Mouse (Mus musculus): ENCODE measurements around the gene Kcnt1. TPM values are rescaled to one million over a fixed set of nuclear protein-coding genes. Genes with fewer than 3 reads are reported as not detected.

The Kcnt1 gene
- polyA plus RNA-seq, 1 experiment: 0.54 TPM

DNA sequence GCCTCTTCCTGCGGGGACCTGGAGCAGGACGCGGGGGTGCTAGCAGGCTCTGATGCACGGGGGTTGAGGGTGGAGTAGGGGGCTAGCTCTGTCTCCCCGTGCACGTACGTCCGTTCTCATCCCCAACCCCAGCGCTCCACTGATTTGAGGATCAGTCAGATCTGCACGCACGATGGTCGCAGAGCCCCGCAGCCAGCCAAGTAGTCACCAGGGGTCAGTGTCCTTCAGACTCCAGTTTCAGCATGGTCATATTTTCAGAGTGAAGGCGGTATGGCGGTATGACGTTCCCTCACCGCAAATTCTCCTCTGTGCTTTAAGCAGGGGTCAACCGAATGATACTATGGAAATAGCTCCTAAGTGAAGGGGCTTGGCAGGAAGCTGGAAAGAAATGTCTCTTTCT, 696 bp downstream of the Kcnt1 start:
- peaks cover 3% of the 10 kb centered on the region for H3K4me1 ChIP-seq (ENCODE audit: control insufficient read depth, insufficient read depth, low read length)
- H3K27ac ChIP-seq (ENCODE audit: insufficient read depth, low read length): no peak overlapping the region
- H3K4me3 ChIP-seq (ENCODE audit: low read depth, low read length): peak overlapping the region; percentile 36
- no peaks in the 10 kb centered on the region for H3K36me3 ChIP-seq (ENCODE audit: control insufficient read depth, insufficient read depth, low read length, poor library complexity, severe bottlenecking)
- H3K27me3 ChIP-seq (ENCODE audit: control insufficient read depth, insufficient read depth, low read length, poor library complexity, severe bottlenecking): no peaks in the 10 kb centered on the region
- TF ChIP-seq POLR2A (IDR thresholded peaks at IDR 0.05; ENCODE audit: insufficient read depth, low read length) (no peak), CTCF (IDR thresholded peaks at IDR 0.05; ENCODE audit: low read depth, low read length) (no peak), EP300 (IDR thresholded peaks at IDR 0.05; ENCODE audit: insufficient read depth, low read depth, low read length) (no peak)
- H3K9me3 ChIP-seq (replicated peaks; ENCODE audit: control insufficient read depth, insufficient read depth, low read length, poor library complexity, severe bottlenecking): no peaks in the 10 kb centered on the region
- H3K9ac ChIP-seq (ENCODE audit: low read depth, poor library complexity, severe bottlenecking): no peak overlapping the region

DNA sequence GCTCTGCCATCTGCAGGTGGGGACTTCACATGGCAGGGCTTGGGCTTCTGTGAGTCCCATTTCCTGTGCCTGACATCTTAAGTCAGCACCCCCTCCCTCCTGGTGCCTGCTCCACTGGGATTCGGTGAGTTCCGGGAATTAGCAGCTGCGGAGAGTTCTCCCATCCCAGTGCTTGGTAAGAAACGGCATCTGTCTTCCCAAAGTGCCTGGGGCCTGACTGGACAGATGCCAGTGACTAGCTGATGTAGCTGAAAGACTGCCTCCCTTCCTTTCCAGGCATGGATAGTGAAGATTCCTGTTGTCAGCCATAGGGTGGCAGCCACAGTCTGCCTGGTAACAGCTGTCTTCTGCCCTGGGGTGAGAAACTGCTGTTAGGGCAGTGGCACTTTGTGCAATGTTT, 1.9 kb downstream of the Kcnt1 start:
- H3K27ac ChIP-seq (ENCODE audit: insufficient read depth, low read length): no peak overlapping the region
- no peaks in the 10 kb centered on the region for H3K27me3 ChIP-seq (ENCODE audit: control insufficient read depth, insufficient read depth, low read length, poor library complexity, severe bottlenecking)
- H3K4me1 ChIP-seq (ENCODE audit: control insufficient read depth, insufficient read depth, low read length): peaks cover 3% of the 10 kb centered on the region
- TF ChIP-seq CTCF (IDR thresholded peaks at IDR 0.05; ENCODE audit: low read depth, low read length) (no peak), POLR2A (IDR thresholded peaks at IDR 0.05; ENCODE audit: insufficient read depth, low read length) (no peak), EP300 (IDR thresholded peaks at IDR 0.05; ENCODE audit: insufficient read depth, low read depth, low read length) (no peak)
- no peaks in the 10 kb centered on the region for H3K36me3 ChIP-seq (ENCODE audit: control insufficient read depth, insufficient read depth, low read length, poor library complexity, severe bottlenecking)
- no peak overlapping the region for H3K4me3 ChIP-seq (ENCODE audit: low read depth, low read length)
- no peaks in the 10 kb centered on the region for H3K9me3 ChIP-seq (replicated peaks; ENCODE audit: control insufficient read depth, insufficient read depth, low read length, poor library complexity, severe bottlenecking)
- no peak overlapping the region for H3K9ac ChIP-seq (ENCODE audit: low read depth, poor library complexity, severe bottlenecking)

DNA sequence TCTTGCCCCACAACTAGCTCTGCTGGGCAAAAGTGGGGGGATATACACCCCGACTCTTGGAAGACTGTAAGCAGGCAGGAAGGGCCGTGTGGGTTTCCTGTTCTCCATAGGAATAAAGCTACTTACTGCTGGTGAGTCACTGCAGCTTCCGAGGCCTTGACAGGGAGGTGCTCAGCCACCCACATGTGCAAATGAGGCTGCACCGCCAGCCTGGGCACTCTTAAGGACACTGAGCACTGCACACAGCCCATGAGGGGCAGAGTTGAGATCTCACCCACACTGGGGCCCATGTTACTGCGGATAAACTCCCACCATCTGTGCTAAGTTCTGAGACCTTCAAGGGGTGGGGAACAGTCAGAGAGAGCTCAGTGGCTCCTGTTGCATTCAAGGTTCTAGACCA, 3.1 kb downstream of the Kcnt1 start:
- peaks cover 3% of the 10 kb centered on the region for H3K4me1 ChIP-seq (ENCODE audit: control insufficient read depth, insufficient read depth, low read length)
- no peaks in the 10 kb centered on the region for H3K36me3 ChIP-seq (ENCODE audit: control insufficient read depth, insufficient read depth, low read length, poor library complexity, severe bottlenecking)
- TF ChIP-seq POLR2A (IDR thresholded peaks at IDR 0.05; ENCODE audit: insufficient read depth, low read length) (no peak), EP300 (IDR thresholded peaks at IDR 0.05; ENCODE audit: insufficient read depth, low read depth, low read length) (no peak), CTCF (IDR thresholded peaks at IDR 0.05; ENCODE audit: low read depth, low read length) (no peak)
- H3K4me3 ChIP-seq (ENCODE audit: low read depth, low read length): no peak overlapping the region
- H3K27me3 ChIP-seq (ENCODE audit: control insufficient read depth, insufficient read depth, low read length, poor library complexity, severe bottlenecking): no peaks in the 10 kb centered on the region
- no peak overlapping the region for H3K27ac ChIP-seq (ENCODE audit: insufficient read depth, low read length)
- no peaks in the 10 kb centered on the region for H3K9me3 ChIP-seq (replicated peaks; ENCODE audit: control insufficient read depth, insufficient read depth, low read length, poor library complexity, severe bottlenecking)
- H3K9ac ChIP-seq (ENCODE audit: low read depth, poor library complexity, severe bottlenecking): no peak overlapping the region

GRCm38 (mm10) chr2:25877250-25877735, 13.8 kb downstream of the Kcnt1 start:
- Histone ChIP-seq H3K9ac (ENCODE audit: low read depth, poor library complexity, severe bottlenecking) (0 out of 2 replicates have a peak overlapping the region, but pooled peaks have one; percentile 61), H3K36me3 (ENCODE audit: control insufficient read depth, insufficient read depth, low read length, poor library complexity, severe bottlenecking) (no peaks in the 10 kb centered on the region), H3K27ac (ENCODE audit: insufficient read depth, low read length) (no peak overlapping the region), H3K27me3 (ENCODE audit: control insufficient read depth, insufficient read depth, low read length, poor library complexity, severe bottlenecking) (no peaks in the 10 kb centered on the region; the same call in 1 of the 2 replicates), H3K9me3 (replicated peaks; ENCODE audit: control insufficient read depth, insufficient read depth, low read length, poor library complexity, severe bottlenecking) (no peaks in the 10 kb centered on the region), H3K4me1 (ENCODE audit: control insufficient read depth, insufficient read depth, low read length) (no peaks in the 10 kb centered on the region), H3K4me3 (ENCODE audit: low read depth, low read length) (peak overlapping the region; percentile 52)
- no peak for TF ChIP-seq POLR2A (IDR thresholded peaks at IDR 0.05; ENCODE audit: insufficient read depth, low read length)
- no peak for TF ChIP-seq EP300 (IDR thresholded peaks at IDR 0.05; ENCODE audit: insufficient read depth, low read depth, low read length)
- TF ChIP-seq CTCF (IDR thresholded peaks at IDR 0.05; ENCODE audit: low read depth, low read length): no peak

GRCm38 (mm10) chr2:25877736-25878268, 14.3 kb downstream of the Kcnt1 start:
- no peaks in the 10 kb centered on the region for H3K36me3 ChIP-seq (ENCODE audit: control insufficient read depth, insufficient read depth, low read length, poor library complexity, severe bottlenecking)
- H3K4me3 ChIP-seq (ENCODE audit: low read depth, low read length): peak overlapping the region; percentile 52
- TF ChIP-seq EP300 (IDR thresholded peaks at IDR 0.05; ENCODE audit: insufficient read depth, low read depth, low read length) (no peak), CTCF (IDR thresholded peaks at IDR 0.05; ENCODE audit: low read depth, low read length) (no peak), POLR2A (IDR thresholded peaks at IDR 0.05; ENCODE audit: insufficient read depth, low read length) (no peak)
- peak overlapping the region; percentile 61 for H3K9ac ChIP-seq (ENCODE audit: low read depth, poor library complexity, severe bottlenecking)
- no peaks in the 10 kb centered on the region; the same call in 1 of the 2 replicates for H3K27me3 ChIP-seq (ENCODE audit: control insufficient read depth, insufficient read depth, low read length, poor library complexity, severe bottlenecking)
- no peaks in the 10 kb centered on the region for H3K9me3 ChIP-seq (replicated peaks; ENCODE audit: control insufficient read depth, insufficient read depth, low read length, poor library complexity, severe bottlenecking)
- no peaks in the 10 kb centered on the region for H3K4me1 ChIP-seq (ENCODE audit: control insufficient read depth, insufficient read depth, low read length)
- H3K27ac ChIP-seq (ENCODE audit: insufficient read depth, low read length): no peak overlapping the region

GRCm38 (mm10) chr2:25878516-25878915, 15.0 kb downstream of the Kcnt1 start:
- Histone ChIP-seq H3K4me3 (ENCODE audit: low read depth, low read length) (no peak overlapping the region), H3K27me3 (ENCODE audit: control insufficient read depth, insufficient read depth, low read length, poor library complexity, severe bottlenecking) (no peaks in the 10 kb centered on the region; the same call in 1 of the 2 replicates), H3K9me3 (replicated peaks; ENCODE audit: control insufficient read depth, insufficient read depth, low read length, poor library complexity, severe bottlenecking) (no peaks in the 10 kb centered on the region), H3K27ac (ENCODE audit: insufficient read depth, low read length) (no peak overlapping the region), H3K36me3 (ENCODE audit: control insufficient read depth, insufficient read depth, low read length, poor library complexity, severe bottlenecking) (no peaks in the 10 kb centered on the region), H3K4me1 (ENCODE audit: control insufficient read depth, insufficient read depth, low read length) (no peaks in the 10 kb centered on the region), H3K9ac (ENCODE audit: low read depth, poor library complexity, severe bottlenecking) (no peak overlapping the region)
- TF ChIP-seq EP300 (IDR thresholded peaks at IDR 0.05; ENCODE audit: insufficient read depth, low read depth, low read length): no peak
- no peak for TF ChIP-seq POLR2A (IDR thresholded peaks at IDR 0.05; ENCODE audit: insufficient read depth, low read length)
- TF ChIP-seq CTCF (IDR thresholded peaks at IDR 0.05; ENCODE audit: low read depth, low read length): no peak

All from ES-Bruce4 (cell line).